Mouse (Mus musculus): ENCODE data around the gene Alkbh3. TPM values are rescaled to one million over a fixed set of nuclear protein-coding genes. Genes with fewer than 3 reads are reported as not detected.

Gene Alkbh3
- polyA plus RNA-seq, 1 experiment: 22.5 TPM

- no peaks in the 10 kb centered on the region for H3K4me1 ChIP-seq (ENCODE audit: control insufficient read depth, insufficient read depth, low read length)
- 74% methylated on average over 1 of the region's 1 CpGs for WGBS
- no peak overlapping the region for H3K27ac ChIP-seq (ENCODE audit: control insufficient read depth, insufficient read depth, low read depth, low read length, poor library complexity)
- no peak overlapping the region for H3K4me3 ChIP-seq (replicated peaks; ENCODE audit: control insufficient read depth, low read depth, low read length)
- TF ChIP-seq CTCF (IDR thresholded peaks at IDR 0.05; ENCODE audit: control insufficient read depth, insufficient read depth, low read length) (no peak), POLR2A (IDR thresholded peaks at IDR 0.05; ENCODE audit: borderline replicate concordance, control insufficient read depth, low read depth, low read length) (no peak)
Measured at GRCm38 (mm10) chr2:93963802-93964201, 46.8 kb downstream of the Alkbh3 start.

GRCm38 (mm10) chr2:93961716-93962115 lies 48.9 kb downstream of the Alkbh3 start:
- H3K4me1 ChIP-seq (ENCODE audit: control insufficient read depth, insufficient read depth, low read length): no peaks in the 10 kb centered on the region
- TF ChIP-seq POLR2A (IDR thresholded peaks at IDR 0.05; ENCODE audit: borderline replicate concordance, control insufficient read depth, low read depth, low read length) (no peak), CTCF (IDR thresholded peaks at IDR 0.05; ENCODE audit: control insufficient read depth, insufficient read depth, low read length) (no peak)
- no peak overlapping the region for H3K4me3 ChIP-seq (replicated peaks; ENCODE audit: control insufficient read depth, low read depth, low read length)
- 67% methylated on average over 8 of the region's 8 CpGs for WGBS
- no peak overlapping the region for H3K27ac ChIP-seq (ENCODE audit: control insufficient read depth, insufficient read depth, low read depth, low read length, poor library complexity)

DNA sequence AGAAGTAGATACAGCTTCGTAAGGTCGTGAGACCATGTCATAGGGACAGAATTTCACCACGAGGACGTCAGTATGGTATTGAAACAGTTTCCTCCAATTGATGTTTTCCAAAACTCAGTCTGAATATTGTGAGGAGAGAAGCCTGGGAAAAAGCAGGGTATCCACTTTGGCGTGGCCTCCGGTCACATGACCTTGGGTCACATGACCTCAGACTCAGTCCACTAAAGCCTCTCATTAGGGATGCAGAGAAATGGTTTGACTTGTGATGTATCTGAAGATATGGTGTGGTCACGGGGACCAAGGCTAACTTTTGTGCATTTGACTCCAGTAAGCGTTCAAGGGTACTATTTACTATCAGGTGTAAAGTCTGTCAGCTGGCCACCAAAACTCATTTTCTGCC lies 51.3 kb downstream of the Alkbh3 start:
- Histone ChIP-seq H3K4me3 (replicated peaks; ENCODE audit: control insufficient read depth, low read depth, low read length) (no peak overlapping the region), H3K27ac (ENCODE audit: control insufficient read depth, insufficient read depth, low read depth, low read length, poor library complexity) (no peak overlapping the region), H3K4me1 (ENCODE audit: control insufficient read depth, insufficient read depth, low read length) (no peaks in the 10 kb centered on the region)
- TF ChIP-seq CTCF (IDR thresholded peaks at IDR 0.05; ENCODE audit: control insufficient read depth, insufficient read depth, low read length) (no peak), POLR2A (IDR thresholded peaks at IDR 0.05; ENCODE audit: borderline replicate concordance, control insufficient read depth, low read depth, low read length) (no peak)
- WGBS: 74% methylated on average over 8 of the region's 8 CpGs

- no peak overlapping the region for H3K4me3 ChIP-seq (replicated peaks; ENCODE audit: control insufficient read depth, low read depth, low read length)
- WGBS: 63% methylated on average over 3 of the region's 3 CpGs
- no peak overlapping the region for H3K27ac ChIP-seq (ENCODE audit: control insufficient read depth, insufficient read depth, low read depth, low read length, poor library complexity)
- H3K4me1 ChIP-seq (ENCODE audit: control insufficient read depth, insufficient read depth, low read length): no peaks in the 10 kb centered on the region
- no peak for TF ChIP-seq CTCF (IDR thresholded peaks at IDR 0.05; ENCODE audit: control insufficient read depth, insufficient read depth, low read length)
- TF ChIP-seq POLR2A (IDR thresholded peaks at IDR 0.05; ENCODE audit: borderline replicate concordance, control insufficient read depth, low read depth, low read length): no peak
Measured at GRCm38 (mm10) chr2:93958216-93958615, 52.4 kb downstream of the Alkbh3 start.

DNA sequence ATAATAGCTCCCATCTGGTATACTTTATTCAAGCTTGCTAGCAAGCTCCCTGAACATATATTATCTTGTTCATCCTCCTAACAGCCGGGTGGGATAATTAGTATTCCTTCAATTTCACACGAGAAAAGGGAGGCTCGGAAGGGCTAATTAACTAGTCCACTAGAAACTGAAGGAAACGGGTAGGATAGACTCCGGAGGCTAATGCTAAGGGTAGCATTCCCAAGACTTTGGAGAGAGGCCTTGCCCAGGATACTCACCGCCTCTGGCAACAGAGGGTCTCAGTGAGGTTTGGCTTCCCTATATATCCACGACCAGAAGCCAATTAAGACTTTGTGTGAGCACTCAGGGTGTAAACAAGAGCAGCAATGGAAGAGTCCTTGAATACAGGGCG lies 52.8 kb downstream of the Alkbh3 start:
- Histone ChIP-seq H3K27ac (ENCODE audit: control insufficient read depth, insufficient read depth, low read depth, low read length, poor library complexity) (no peak overlapping the region), H3K4me3 (replicated peaks; ENCODE audit: control insufficient read depth, low read depth, low read length) (no peak overlapping the region), H3K4me1 (ENCODE audit: control insufficient read depth, insufficient read depth, low read length) (no peaks in the 10 kb centered on the region)
- TF ChIP-seq CTCF (IDR thresholded peaks at IDR 0.05; ENCODE audit: control insufficient read depth, insufficient read depth, low read length) (no peak), POLR2A (IDR thresholded peaks at IDR 0.05; ENCODE audit: borderline replicate concordance, control insufficient read depth, low read depth, low read length) (no peak)
- 76% methylated on average over 8 of the region's 8 CpGs for WGBS

DNA sequence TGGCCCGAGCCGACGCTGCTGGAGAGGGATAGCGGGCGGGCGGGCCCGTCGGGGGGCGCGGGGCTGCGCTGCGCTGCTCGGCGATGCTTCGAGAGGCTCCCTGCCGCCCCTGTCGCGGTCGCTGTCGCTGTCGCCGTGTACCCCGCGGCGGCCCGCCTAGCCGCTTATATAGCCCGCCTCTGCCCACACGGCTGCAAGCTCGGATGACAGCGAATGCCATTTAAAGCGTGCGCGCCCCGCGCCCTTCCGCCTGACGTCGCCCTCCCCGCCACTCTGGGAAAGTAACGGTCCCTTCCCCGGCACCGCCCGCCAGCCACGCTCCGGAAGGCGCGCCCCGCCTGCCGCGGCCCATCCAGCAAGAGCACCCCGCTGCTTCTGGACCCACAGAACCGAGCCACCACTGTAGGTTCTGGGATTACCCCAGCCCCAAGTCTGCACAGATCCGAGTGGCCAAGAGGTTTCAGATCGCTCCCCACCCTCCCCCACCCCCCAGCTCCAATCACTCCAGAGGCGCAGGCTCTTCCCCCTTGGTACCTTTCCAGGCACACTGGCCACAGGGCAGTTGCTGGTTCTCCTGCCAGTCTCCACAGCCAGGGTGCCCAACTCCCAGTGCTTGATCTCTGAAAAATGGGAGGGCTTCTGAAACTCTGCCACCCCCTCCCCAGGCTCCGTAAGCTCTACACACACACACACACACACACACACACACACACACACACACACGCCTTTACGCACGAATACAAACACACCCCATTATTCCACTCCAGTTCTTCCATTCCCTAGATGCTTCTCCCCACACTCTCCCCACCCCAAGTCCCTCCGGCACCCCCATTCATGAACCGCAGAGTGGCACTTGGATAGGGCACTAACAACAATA lies 53.5 kb downstream of the Alkbh3 start, which contains the start of gene Gm13889:
TSS of gene Gm13889 (minus strand) at position 294 of the 877 bp plus-strand sequence.
- TF ChIP-seq CTCF (IDR thresholded peaks at IDR 0.05; ENCODE audit: control insufficient read depth, insufficient read depth, low read length) (no peak), POLR2A (IDR thresholded peaks at IDR 0.05; ENCODE audit: borderline replicate concordance, control insufficient read depth, low read depth, low read length) (no peak)
- H3K27ac ChIP-seq (ENCODE audit: control insufficient read depth, insufficient read depth, low read depth, low read length, poor library complexity): no peak within 1 kb of the TSS
- H3K4me3 ChIP-seq (replicated peaks; ENCODE audit: control insufficient read depth, low read depth, low read length): no peak within 1 kb of the TSS
- H3K4me1 ChIP-seq (ENCODE audit: control insufficient read depth, insufficient read depth, low read length): no peaks in the 10 kb centered on the region
- WGBS: 9% methylated on average over 56 of the region's 62 CpGs

GRCm38 (mm10) chr2:93956331-93956801 lies 54.2 kb downstream of the Alkbh3 start:
- H3K4me1 ChIP-seq (ENCODE audit: control insufficient read depth, insufficient read depth, low read length): no peaks in the 10 kb centered on the region
- TF ChIP-seq CTCF (IDR thresholded peaks at IDR 0.05; ENCODE audit: control insufficient read depth, insufficient read depth, low read length): no peak
- TF ChIP-seq POLR2A (IDR thresholded peaks at IDR 0.05; ENCODE audit: borderline replicate concordance, control insufficient read depth, low read depth, low read length): no peak
- 1% methylated on average over 44 of the region's 44 CpGs for WGBS
- no peak overlapping the region for H3K27ac ChIP-seq (ENCODE audit: control insufficient read depth, insufficient read depth, low read depth, low read length, poor library complexity)
- H3K4me3 ChIP-seq (replicated peaks; ENCODE audit: control insufficient read depth, low read depth, low read length): no peak overlapping the region

DNA sequence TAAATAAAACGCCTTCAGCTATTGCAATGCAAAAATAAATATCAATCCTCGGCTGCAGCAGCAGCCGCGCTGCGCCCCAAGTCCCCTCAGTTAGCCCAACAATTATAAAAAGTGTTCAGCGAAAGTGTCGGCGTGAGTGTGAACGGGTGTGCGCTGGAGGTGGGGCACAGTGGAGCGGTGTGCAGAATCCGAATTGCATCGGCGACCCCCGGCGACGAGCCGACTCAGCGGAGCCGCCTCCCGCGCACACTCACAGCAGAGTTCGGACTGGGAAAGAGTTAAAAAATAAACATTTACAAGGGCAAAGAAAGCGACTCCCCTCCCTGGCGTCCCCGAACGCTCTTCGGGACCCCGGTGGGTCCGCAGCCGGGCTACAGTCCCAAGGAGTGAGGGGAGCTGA lies 54.7 kb downstream of the Alkbh3 start:
- Histone ChIP-seq H3K27ac (ENCODE audit: control insufficient read depth, insufficient read depth, low read depth, low read length, poor library complexity) (no peak overlapping the region), H3K4me1 (ENCODE audit: control insufficient read depth, insufficient read depth, low read length) (no peaks in the 10 kb centered on the region), H3K4me3 (replicated peaks; ENCODE audit: control insufficient read depth, low read depth, low read length) (no peak overlapping the region)
- no peak for TF ChIP-seq CTCF (IDR thresholded peaks at IDR 0.05; ENCODE audit: control insufficient read depth, insufficient read depth, low read length)
- no peak for TF ChIP-seq POLR2A (IDR thresholded peaks at IDR 0.05; ENCODE audit: borderline replicate concordance, control insufficient read depth, low read depth, low read length)
- WGBS: under 1% methylated on average over 31 of the region's 31 CpGs

Measured in bone marrow, adult 2 months (tissue).